ENCODE assay signal across 9 mouse cellular contexts in genomic region chr14:54603686-54604085, GRCm38 (mm10). TPM values are rescaled to one million over a fixed set of nuclear protein-coding genes. Genes with fewer than 3 reads are reported as not detected.
DNase-seq lines count a peak whose midpoint lies in the region; ATAC-seq and TF ChIP-seq lines count a peak whose summit lies in the region.
"Had no signal": no experiment of that assay in that cellular context is flagged by ENCODE, and none has a peak within 500 bp of the region (broad histone marks: within the 10 kb centered on the region; RNA-seq: fewer than 3 reads in every experiment).

No protein-coding gene starts in this region.

- no peaks in the 10 kb centered on the region for H3K4me1 ChIP-seq in heart, postnatal 0 days (ENCODE audit: control insufficient read depth, insufficient read depth)
- peaks cover 13% of the 10 kb centered on the region for H3K4me1 ChIP-seq in bone marrow macrophage, adult 2 months (ENCODE audit: control insufficient read depth, insufficient read depth, low read length)
- H3K4me1 ChIP-seq in hindbrain, embryonic 14.5 days (replicated peaks; ENCODE audit: control insufficient read depth, insufficient read depth, low read length) = peaks cover 25% of the 10 kb centered on the region
- H3K4me1 ChIP-seq in midbrain, embryonic 13.5 days (replicated peaks) = peaks cover 26% of the 10 kb centered on the region

- H3K36me3 ChIP-seq in heart, postnatal 0 days (replicated peaks; ENCODE audit: control insufficient read depth, insufficient read depth, low read length) = no peaks in the 10 kb centered on the region
- no peaks in the 10 kb centered on the region for H3K36me3 ChIP-seq in hindbrain, embryonic 14.5 days (replicated peaks; ENCODE audit: control insufficient read depth, insufficient read depth)
- peaks cover 7% of the 10 kb centered on the region; the same call in 1 of the 2 replicates for H3K36me3 ChIP-seq in midbrain, embryonic 13.5 days

- WGBS in heart, postnatal 0 days = 84% methylated on average over 8 of the region's 8 CpGs
- 79% methylated on average over 8 of the region's 8 CpGs for WGBS in hindbrain, embryonic 14.5 days
- WGBS in midbrain, embryonic 13.5 days = 85% methylated on average over 8 of the region's 8 CpGs

- no peaks in the 10 kb centered on the region for H3K27me3 ChIP-seq in heart, postnatal 0 days (ENCODE audit: control insufficient read depth, insufficient read depth, low read length)
- H3K27me3 ChIP-seq in hindbrain, embryonic 14.5 days (ENCODE audit: control insufficient read depth, insufficient read depth, low read length) = no peaks in the 10 kb centered on the region
- no peaks in the 10 kb centered on the region for H3K27me3 ChIP-seq in midbrain, embryonic 13.5 days

- TF ChIP-seq EP300 in heart, postnatal 0 days (IDR thresholded peaks at IDR 0.05; ENCODE audit: low read depth) = no peak

- no peaks in the 10 kb centered on the region for H3K9me3 ChIP-seq in heart, postnatal 0 days (replicated peaks; ENCODE audit: control insufficient read depth, low read length)
- H3K9me3 ChIP-seq in hindbrain, embryonic 14.5 days (ENCODE audit: control insufficient read depth, low read length) = no peaks in the 10 kb centered on the region
- no peaks in the 10 kb centered on the region for H3K9me3 ChIP-seq in midbrain, embryonic 13.5 days

- no peak for TF ChIP-seq POLR2A in bone marrow macrophage, adult 2 months (IDR thresholded peaks at IDR 0.05; ENCODE audit: borderline replicate concordance, low read depth, low read length)

- no peak overlapping the region for H3K9ac ChIP-seq in heart, postnatal 0 days (replicated peaks; ENCODE audit: low read depth, low read length)
- H3K9ac ChIP-seq in hindbrain, embryonic 14.5 days = no peak overlapping the region
- H3K9ac ChIP-seq in midbrain, embryonic 13.5 days (replicated peaks) = no peak overlapping the region

- no peak for DNase-seq in heart, postnatal 0 days (ENCODE audit: low spot score)
- no peak for DNase-seq in heart, adult 11 months
- DNase-seq in hindbrain, embryonic 14.5 days (ENCODE audit: low spot score) = peak; percentile 37
- no peak for DNase-seq in MN1 (ENCODE audit: low spot score)
- DNase-seq in urinary bladder, postnatal 36 days (ENCODE audit: low spot score in 2 of 2) = no peak
- no peak for DNase-seq in embryo, embryonic 9.5 days (ENCODE audit: extremely low spot score)

- peak overlapping the region; percentile 56 for H3K4me3 ChIP-seq in heart, postnatal 0 days (ENCODE audit: low read depth, low read length)
- peak overlapping the region; percentile 59 for H3K4me3 ChIP-seq in bone marrow macrophage, adult 2 months (ENCODE audit: insufficient read depth, low read length)
- H3K4me3 ChIP-seq in hindbrain, embryonic 14.5 days (replicated peaks; ENCODE audit: low read length) = peak overlapping the region; percentile 52
- peak overlapping the region; percentile 61 for H3K4me3 ChIP-seq in midbrain, embryonic 13.5 days (replicated peaks)

- peak overlapping the region; percentile 90 for H3K27ac ChIP-seq in heart, postnatal 0 days (ENCODE audit: low read depth)
- H3K27ac ChIP-seq in bone marrow macrophage, adult 2 months (ENCODE audit: insufficient read depth, low read depth, low read length) = peak overlapping the region; percentile 84
- peak overlapping the region; percentile 95 for H3K27ac ChIP-seq in hindbrain, embryonic 14.5 days
- peak overlapping the region; percentile 95 for H3K27ac ChIP-seq in midbrain, embryonic 13.5 days

- ATAC-seq in heart, postnatal 0 days (ENCODE audit: insufficient read depth, low read depth) = no peak
- no peak for ATAC-seq in hindbrain, embryonic 14.5 days (ENCODE audit: low FRiP score)
- no peak for ATAC-seq in midbrain, embryonic 13.5 days

- no peak for TF ChIP-seq CTCF in heart, postnatal 0 days (IDR thresholded peaks at IDR 0.05; ENCODE audit: low read depth)
- TF ChIP-seq CTCF in bone marrow macrophage, adult 2 months (IDR thresholded peaks at IDR 0.05; ENCODE audit: low read depth, low read length) = no peak

- H3K4me2 ChIP-seq in heart, postnatal 0 days (ENCODE audit: low read depth, low read length) = peak overlapping the region; percentile 52; the same call in 1 of the 2 replicates
- H3K4me2 ChIP-seq in hindbrain, embryonic 14.5 days (replicated peaks) = peak overlapping the region; percentile 59
- peak overlapping the region; percentile 55 for H3K4me2 ChIP-seq in midbrain, embryonic 13.5 days (replicated peaks)

RNA-seq across cellular contexts. Expression of gene 4931414P19Rik, which starts 2.1 kb away (rescaled TPM):
- 5.3 and 12.4 TPM in 2 replicates for total RNA-seq in heart, postnatal 0 days (2014; rRNA removed; ENCODE audit: low replicate concordance)
- polyA plus RNA-seq in heart, postnatal 0 days (2015; fragmentation: Nextera tagmentation; extraction: Ambion mirVana) = 3.3 and 4.0 TPM in 2 replicates
- polyA plus RNA-seq in bone marrow macrophage, adult 2 months (2012; ENCODE audit: insufficient read depth, insufficient read length, missing spikeins) = 4.1 and 8.3 TPM in 2 replicates
- 3.1 and 3.7 TPM in 2 replicates for polyA plus RNA-seq in hindbrain, embryonic 14.5 days (2014; fragmentation: Nextera tagmentation; extraction: Ambion mirVana)
- 8.7 and 9.3 TPM in 2 replicates for polyA plus RNA-seq in midbrain, embryonic 13.5 days (2015; fragmentation: Nextera tagmentation; extraction: Ambion mirVana)

RNA-seq across cellular contexts. Expression of gene Psmb5, which starts 14.1 kb away (rescaled TPM):
- total RNA-seq in heart, postnatal 0 days (2014; rRNA removed; ENCODE audit: low replicate concordance) = 207 TPM in 2 replicates
- 342 and 350 TPM in 2 replicates for polyA plus RNA-seq in heart, postnatal 0 days (2015; fragmentation: Nextera tagmentation; extraction: Ambion mirVana)
- polyA plus RNA-seq in bone marrow macrophage, adult 2 months (2012; ENCODE audit: insufficient read depth, insufficient read length, missing spikeins) = 99.1 and 108 TPM in 2 replicates
- 422 and 425 TPM in 2 replicates for polyA plus RNA-seq in hindbrain, embryonic 14.5 days (2014; fragmentation: Nextera tagmentation; extraction: Ambion mirVana)
- polyA plus RNA-seq in midbrain, embryonic 13.5 days (2015; fragmentation: Nextera tagmentation; extraction: Ambion mirVana) = 438 and 468 TPM in 2 replicates

RNA-seq across cellular contexts. Expression of gene Psmb11, which starts 17.5 kb away (rescaled TPM):
- not detected in 2 replicates for total RNA-seq in heart, postnatal 0 days (2014; rRNA removed; ENCODE audit: low replicate concordance)
- not detected in 2 replicates for polyA plus RNA-seq in heart, postnatal 0 days (2015; fragmentation: Nextera tagmentation; extraction: Ambion mirVana)
- polyA plus RNA-seq in bone marrow macrophage, adult 2 months (2012; ENCODE audit: insufficient read depth, insufficient read length, missing spikeins) = not detected in 2 replicates
- 0.16 TPM in 1 of 2 replicates, not detected in the other for polyA plus RNA-seq in hindbrain, embryonic 14.5 days (2014; fragmentation: Nextera tagmentation; extraction: Ambion mirVana)
- 0.15 TPM in 1 of 2 replicates, not detected in the other for polyA plus RNA-seq in midbrain, embryonic 13.5 days (2015; fragmentation: Nextera tagmentation; extraction: Ambion mirVana)
- total RNA-seq: hematopoietic stem cell, adult 5-6 weeks had no signal

RNA-seq across cellular contexts. Expression of gene Ajuba, which starts 26.3 kb away (rescaled TPM):
- total RNA-seq in heart, postnatal 0 days (2014; rRNA removed; ENCODE audit: low replicate concordance) = 24.8 and 32.5 TPM in 2 replicates
- 9.9 and 11.3 TPM in 2 replicates for polyA plus RNA-seq in heart, postnatal 0 days (2015; fragmentation: Nextera tagmentation; extraction: Ambion mirVana)
- 0.84 and 0.91 TPM in 2 replicates for polyA plus RNA-seq in bone marrow macrophage, adult 2 months (2012; ENCODE audit: insufficient read depth, insufficient read length, missing spikeins)
- polyA plus RNA-seq in hindbrain, embryonic 14.5 days (2014; fragmentation: Nextera tagmentation; extraction: Ambion mirVana) = 3.2 and 5.0 TPM in 2 replicates
- polyA plus RNA-seq in midbrain, embryonic 13.5 days (2015; fragmentation: Nextera tagmentation; extraction: Ambion mirVana) = 13.5 and 18.0 TPM in 2 replicates

RNA-seq across cellular contexts. Expression of gene Gm17606, which starts 37.1 kb away (rescaled TPM):
- total RNA-seq in heart, postnatal 0 days (2014; rRNA removed; ENCODE audit: low replicate concordance) = not detected in 2 replicates
- not detected in 2 replicates for polyA plus RNA-seq in heart, postnatal 0 days (2015; fragmentation: Nextera tagmentation; extraction: Ambion mirVana)
- polyA plus RNA-seq in bone marrow macrophage, adult 2 months (2012; ENCODE audit: insufficient read depth, insufficient read length, missing spikeins) = not detected in 2 replicates
- not detected in 2 replicates for polyA plus RNA-seq in hindbrain, embryonic 14.5 days (2014; fragmentation: Nextera tagmentation; extraction: Ambion mirVana)
- polyA plus RNA-seq in midbrain, embryonic 13.5 days (2015; fragmentation: Nextera tagmentation; extraction: Ambion mirVana) = not detected in 2 replicates
- total RNA-seq: hematopoietic stem cell, adult 5-6 weeks had no signal
